Mouse (Mus musculus) urinary bladder, postnatal 25 days (tissue): ENCODE results near the gene Helz.
"Not testable (repeated sequence)": the region's sequence is repeated elsewhere in the genome, so short reads cannot be mapped to it uniquely, and the experiment has no call there.

Source experiments
- DNase-seq: peaks from one replicate; pipeline ENCODE4 v3.0.0; 2022; ENCODE audit warnings: low spot score

The Helz gene

GRCm38 (mm10) chr11:107548204-107548975 is 660 bp downstream of the Helz start:
- peak; percentile 9 for DNase-seq

- no peak for DNase-seq
Measured at GRCm38 (mm10) chr11:107559874-107560273, 12.1 kb downstream of the Helz start.

GRCm38 (mm10) chr11:107567431-107567830 is 19.7 kb downstream of the Helz start:
- no peak for DNase-seq

- no peak for DNase-seq
Measured at GRCm38 (mm10) chr11:107568466-107568995, 20.8 kb downstream of the Helz start.

- not testable (repeated sequence) for DNase-seq
Measured at GRCm38 (mm10) chr11:107570891-107571290, 23.2 kb downstream of the Helz start.

- DNase-seq: no peak
Measured at GRCm38 (mm10) chr11:107571318-107571717, 23.6 kb downstream of the Helz start.

GRCm38 (mm10) chr11:107572551-107572950 is 24.8 kb downstream of the Helz start:
- DNase-seq: no peak

GRCm38 (mm10) chr11:107573061-107573692 is 25.4 kb downstream of the Helz start:
- DNase-seq: no peak

- peak; percentile 34 for DNase-seq
Measured at GRCm38 (mm10) chr11:107573847-107574246, 26.1 kb downstream of the Helz start.

- DNase-seq: no peak
Measured at GRCm38 (mm10) chr11:107574811-107575705, 27.3 kb downstream of the Helz start.

- no peak for DNase-seq
Measured at GRCm38 (mm10) chr11:107576186-107576585, 28.5 kb downstream of the Helz start.

- no peak for DNase-seq
Measured at GRCm38 (mm10) chr11:107577400-107577799, 29.7 kb downstream of the Helz start.

GRCm38 (mm10) chr11:107578226-107578625 is 30.5 kb downstream of the Helz start:
- DNase-seq: no peak

- DNase-seq: no peak
Measured at GRCm38 (mm10) chr11:107580786-107581185, 33.1 kb downstream of the Helz start.

- DNase-seq: no peak
Measured at GRCm38 (mm10) chr11:107584660-107585451, 37.1 kb downstream of the Helz start.

GRCm38 (mm10) chr11:107586129-107586528 is 38.4 kb downstream of the Helz start:
- DNase-seq: not testable (repeated sequence)

GRCm38 (mm10) chr11:107587141-107587540 is 39.4 kb downstream of the Helz start:
- no peak for DNase-seq

- no peak for DNase-seq
Measured at GRCm38 (mm10) chr11:107592575-107592974, 44.8 kb downstream of the Helz start.

- no peak for DNase-seq
Measured at GRCm38 (mm10) chr11:107597381-107597780, 49.7 kb downstream of the Helz start.

GRCm38 (mm10) chr11:107605694-107606093 is 58.0 kb downstream of the Helz start:
- DNase-seq: no peak

GRCm38 (mm10) chr11:107613906-107614305 is 66.2 kb downstream of the Helz start:
- no peak for DNase-seq
